17 mouse cellular contexts compared by ENCODE assay signal in the genomic region with DNA sequence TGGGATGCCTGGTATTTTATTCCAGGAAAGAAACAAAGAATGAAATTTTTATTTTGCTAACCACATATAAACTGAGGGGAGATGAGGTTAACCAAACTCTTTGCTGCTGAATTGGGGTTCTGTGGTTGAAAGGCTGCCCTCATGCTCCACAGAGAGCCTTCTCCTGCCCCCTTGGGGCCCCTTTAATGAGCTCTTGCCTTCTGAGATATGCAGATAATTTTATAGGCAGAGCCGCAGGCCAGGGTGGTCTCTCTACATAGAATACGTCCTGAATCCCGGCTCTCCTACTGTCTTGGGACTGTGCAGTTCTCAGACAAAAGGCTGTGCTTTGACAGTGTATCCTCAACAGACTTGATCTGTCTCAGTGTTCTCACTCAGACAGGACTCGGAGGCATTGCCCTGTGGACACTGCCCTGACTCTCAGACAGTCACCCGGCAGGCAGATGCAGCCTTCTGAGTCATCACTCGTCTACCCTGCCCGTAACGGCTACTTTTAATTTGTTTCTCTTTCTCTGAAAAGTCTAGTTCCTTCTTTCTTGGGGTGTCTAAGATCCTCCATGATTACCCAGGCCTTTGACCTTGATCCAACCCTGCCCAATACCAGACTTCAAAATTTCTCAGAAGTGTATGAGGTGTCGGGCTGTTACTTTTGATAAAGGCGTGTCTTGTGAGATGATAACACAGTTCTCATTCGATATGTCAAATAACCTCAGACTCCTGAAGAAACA. TPM values are rescaled to one million over a fixed set of nuclear protein-coding genes. Genes with fewer than 3 reads are reported as not detected.
DNase-seq lines count a peak whose midpoint lies in the region; ATAC-seq lines count a peak whose summit lies in the region.
"Had no signal": no experiment of that assay in that cellular context is flagged by ENCODE, and none has a peak within 500 bp of the region (broad histone marks: within the 10 kb centered on the region; RNA-seq: fewer than 3 reads in every experiment).

No protein-coding gene starts in this region.

- no peak overlapping the region for H3K4me2 ChIP-seq in hindbrain, embryonic 15.5 days
- no peak overlapping the region for H3K4me2 ChIP-seq in hindbrain, embryonic 11.5 days (replicated peaks; ENCODE audit: low read depth, low read length)
- peak overlapping the region; percentile 53 for H3K4me2 ChIP-seq in liver, embryonic 15.5 days
- no peak overlapping the region for H3K4me2 ChIP-seq in stomach, embryonic 15.5 days
- H3K4me2 ChIP-seq: hindbrain, embryonic 12.5 days; lung, embryonic 15.5 days had no signal

- H3K4me3 ChIP-seq in hindbrain, embryonic 15.5 days: no peak overlapping the region
- H3K4me3 ChIP-seq in hindbrain, embryonic 11.5 days (ENCODE audit: low read depth, low read length): no peak overlapping the region
- 0 out of 2 replicates have a peak overlapping the region, but pooled peaks have one; percentile 16 for H3K4me3 ChIP-seq in liver, embryonic 15.5 days (replicated peaks)
- no peak overlapping the region for H3K4me3 ChIP-seq in stomach, embryonic 15.5 days (replicated peaks)
- H3K4me3 ChIP-seq: forebrain, embryonic 10.5 days; hindbrain, embryonic 12.5 days; lung, embryonic 15.5 days had no signal

- H3K9me3 ChIP-seq in hindbrain, embryonic 15.5 days: no peaks in the 10 kb centered on the region
- H3K9me3 ChIP-seq in hindbrain, embryonic 11.5 days (ENCODE audit: control insufficient read depth, low read length): no peaks in the 10 kb centered on the region
- H3K9me3 ChIP-seq in liver, embryonic 15.5 days (replicated peaks): no peaks in the 10 kb centered on the region
- no peaks in the 10 kb centered on the region for H3K9me3 ChIP-seq in stomach, embryonic 15.5 days
- H3K9me3 ChIP-seq: hindbrain, embryonic 12.5 days; lung, embryonic 15.5 days had no signal

- H3K36me3 ChIP-seq in hindbrain, embryonic 15.5 days: no peaks in the 10 kb centered on the region
- no peaks in the 10 kb centered on the region for H3K36me3 ChIP-seq in hindbrain, embryonic 11.5 days (ENCODE audit: control insufficient read depth, insufficient read depth, low read length)
- no peaks in the 10 kb centered on the region for H3K36me3 ChIP-seq in liver, embryonic 15.5 days (replicated peaks)
- H3K36me3 ChIP-seq in stomach, embryonic 15.5 days: no peaks in the 10 kb centered on the region
- H3K36me3 ChIP-seq: forebrain, embryonic 10.5 days; hindbrain, embryonic 12.5 days; lung, embryonic 15.5 days had no signal

- ATAC-seq in hindbrain, embryonic 15.5 days (ENCODE audit: low FRiP score, low read depth): no peak
- ATAC-seq in hindbrain, embryonic 11.5 days (ENCODE audit: low FRiP score): no peak
- peak; percentile 91 for ATAC-seq in liver, embryonic 15.5 days (ENCODE audit: insufficient read depth)
- peak; percentile 68; the same call in 1 of the 2 replicates for ATAC-seq in stomach, embryonic 15.5 days (ENCODE audit: insufficient read depth, low FRiP score, low read depth)
- ATAC-seq: CD4-positive, CD25-positive, alpha-beta regulatory T cell, adult 4 months; intestine, postnatal 0 days; Patski had no signal

- H3K27me3 ChIP-seq in hindbrain, embryonic 15.5 days: no peaks in the 10 kb centered on the region
- H3K27me3 ChIP-seq in hindbrain, embryonic 11.5 days (ENCODE audit: control insufficient read depth, insufficient read depth, low read length): no peaks in the 10 kb centered on the region
- no peaks in the 10 kb centered on the region for H3K27me3 ChIP-seq in liver, embryonic 15.5 days
- H3K27me3 ChIP-seq in stomach, embryonic 15.5 days (replicated peaks): no peaks in the 10 kb centered on the region
- H3K27me3 ChIP-seq: hindbrain, embryonic 12.5 days; lung, embryonic 15.5 days; Patski had no signal

- no peak overlapping the region for H3K9ac ChIP-seq in hindbrain, embryonic 15.5 days
- no peak overlapping the region for H3K9ac ChIP-seq in hindbrain, embryonic 11.5 days (ENCODE audit: low read depth, low read length)
- H3K9ac ChIP-seq in liver, embryonic 15.5 days: no peak overlapping the region
- no peak overlapping the region for H3K9ac ChIP-seq in stomach, embryonic 15.5 days
- H3K9ac ChIP-seq: hindbrain, embryonic 12.5 days; lung, embryonic 15.5 days had no signal

- H3K27ac ChIP-seq in hindbrain, embryonic 15.5 days (replicated peaks): 0 out of 2 replicates have a peak overlapping the region, but pooled peaks have one; percentile 5
- no peak overlapping the region for H3K27ac ChIP-seq in hindbrain, embryonic 11.5 days (ENCODE audit: low read depth, low read length)
- H3K27ac ChIP-seq in liver, embryonic 15.5 days (replicated peaks): peak overlapping the region; percentile 54; the same call in 1 of the 2 replicates
- H3K27ac ChIP-seq in stomach, embryonic 15.5 days: no peak overlapping the region
- H3K27ac ChIP-seq: forebrain, embryonic 10.5 days; hindbrain, embryonic 12.5 days; lung, embryonic 15.5 days had no signal

- 73% methylated on average over 11 of the region's 11 CpGs for WGBS in hindbrain, embryonic 15.5 days
- 81% methylated on average over 11 of the region's 11 CpGs for WGBS in hindbrain, embryonic 11.5 days
- WGBS in liver, embryonic 15.5 days (ENCODE audit: insufficient replicate concordance): 33% methylated on average over 11 of the region's 11 CpGs
- 75% methylated on average over 11 of the region's 11 CpGs for WGBS in stomach, embryonic 15.5 days

- 0 out of 2 replicates have a peak, but pooled peaks cover 8% of the 10 kb centered on the region for H3K4me1 ChIP-seq in hindbrain, embryonic 15.5 days (replicated peaks)
- no peaks in the 10 kb centered on the region for H3K4me1 ChIP-seq in hindbrain, embryonic 11.5 days (replicated peaks; ENCODE audit: control insufficient read depth, insufficient read depth, low read length)
- peaks cover 28% of the 10 kb centered on the region for H3K4me1 ChIP-seq in liver, embryonic 15.5 days (replicated peaks)
- no peaks in the 10 kb centered on the region for H3K4me1 ChIP-seq in stomach, embryonic 15.5 days

- DNase-seq in hindbrain, embryonic 11.5 days (ENCODE audit: low spot score): no peak
- DNase-seq in c-Kit-positive CD71-positive TER-119-positive erythroid progenitor cells, embryonic 14.5 days (ENCODE audit: low spot score): peak; percentile 75
- no peak for DNase-seq in thymus, postnatal 0 days (ENCODE audit: low spot score)
- DNase-seq in cerebellum, adult 11 months: no peak
- DNase-seq: adrenal gland, adult 8-10 months; cerebellum, adult 18-20 months; gastrocnemius, postnatal 36 days; kidney, postnatal 25 days had no signal

RNA-seq across cellular contexts. Expression of gene Tmem154, which starts 37.3 kb away (rescaled TPM):
- 0.80 and 1.4 TPM in 2 replicates for polyA plus RNA-seq in hindbrain, embryonic 15.5 days (2015; fragmentation: Nextera tagmentation; extraction: Ambion mirVana)
- polyA plus RNA-seq in hindbrain, embryonic 11.5 days (2014; fragmentation: Nextera tagmentation; extraction: Ambion mirVana): 0.32 and 0.61 TPM in 2 replicates
- 2.3 and 2.5 TPM in 2 replicates for polyA plus RNA-seq in liver, embryonic 15.5 days (2015; fragmentation: Nextera tagmentation; extraction: Ambion mirVana)
- polyA plus RNA-seq in stomach, embryonic 15.5 days (2015; fragmentation: Nextera tagmentation; extraction: Ambion mirVana): 4.5 and 7.6 TPM in 2 replicates
- 13.5 and 15.5 TPM in 2 replicates for polyA plus RNA-seq in thymus, postnatal 0 days (2015; fragmentation: Nextera tagmentation; extraction: Ambion mirVana)

Comparison
In these comparisons a context has a peak if more than half of its experiments do, and no peak if none do; other contexts are left out.
1. H3K27ac ChIP-seq: peak in hindbrain, embryonic 15.5 days (single experiment) and liver, embryonic 15.5 days (single experiment); none in hindbrain, embryonic 11.5 days (single experiment) and stomach, embryonic 15.5 days (single experiment).
2. ATAC-seq: peak in liver, embryonic 15.5 days (single experiment) and stomach, embryonic 15.5 days (single experiment); none in hindbrain, embryonic 15.5 days (single experiment) and hindbrain, embryonic 11.5 days (single experiment).